Mouse (Mus musculus) embryonic facial prominence, embryonic 13.5 days (tissue): Measurements from ENCODE around the gene Atf4. TPM values are rescaled to one million over a fixed set of nuclear protein-coding genes. Genes with fewer than 3 reads are reported as not detected.
A peak's percentile ranks its signal among the peaks of the same experiment; 100 is the strongest.

Source experiments
- ATAC-seq: fragments of 200-750 bp; cut with Nextera tagmentation; 2 replicates; pipeline ENCODE4 v1.8.0; 2017; ENCODE audit warnings: low read depth; ENCODE audit not compliant: insufficient number of reproducible peaks, insufficient read depth, low FRiP score, low TSS enrichment
- H3K27ac ChIP-seq: fragments of 300-500 bp; sonication (generic); 2 replicates; pipeline ENCODE4 v1.5.1; 2015; ENCODE audit warnings: moderate library complexity, mild to moderate bottlenecking, inconsistent platforms
- H3K27me3 ChIP-seq: fragments of 300-500 bp; sonication (generic); 2 replicates; pipeline ENCODE4 v1.6.1; 2015; ENCODE audit warnings: mild to moderate bottlenecking, inconsistent platforms
- H3K36me3 ChIP-seq: fragments of 300-500 bp; sonication (generic); 2 replicates; pipeline ENCODE4 v1.6.1; 2015; ENCODE audit warnings: mild to moderate bottlenecking, inconsistent platforms
- H3K4me1 ChIP-seq: fragments of 300-500 bp; sonication (generic); 2 replicates; pipeline ENCODE4 v1.6.1; 2015; ENCODE audit warnings: inconsistent platforms
- H3K4me2 ChIP-seq: fragments of 300-500 bp; sonication (generic); 2 replicates; pipeline ENCODE4 v1.6.1; 2015; ENCODE audit warnings: moderate library complexity, mild to moderate bottlenecking, inconsistent platforms
- H3K4me3 ChIP-seq: fragments of 300-500 bp; sonication (generic); 2 replicates; pipeline ENCODE4 v1.5.1; 2015; ENCODE audit warnings: mild to moderate bottlenecking, inconsistent platforms
- H3K9ac ChIP-seq: fragments of 300-500 bp; sonication (generic); 2 replicates; pipeline ENCODE4 v1.6.1; 2015; ENCODE audit warnings: mild to moderate bottlenecking, inconsistent platforms
- H3K9me3 ChIP-seq: fragments of 300-500 bp; sonication (generic); 2 replicates; pipeline ENCODE4 v1.6.1; 2016; ENCODE audit warnings: inconsistent platforms
- WGBS: fragments of 180-500 bp; shearing (Covaris S2); methylation state at CpG from one replicate; pipeline ENCODE4 v1.1.7; 2015; ENCODE audit warnings: mixed read lengths; 5-methylcytosine and 5-hydroxymethylcytosine counted together
- polyA plus RNA-seq: library from polyadenylated mRNA; unstranded; fragments of >200 nt; fragmentation: Nextera tagmentation; extraction: Ambion mirVana; gene quantifications from 2 replicates; pipeline ENCODE4 v1.2.1, GENCODE M21; 2015

The Atf4 gene
- 115 and 123 TPM in 2 replicates for polyA plus RNA-seq

DNA sequence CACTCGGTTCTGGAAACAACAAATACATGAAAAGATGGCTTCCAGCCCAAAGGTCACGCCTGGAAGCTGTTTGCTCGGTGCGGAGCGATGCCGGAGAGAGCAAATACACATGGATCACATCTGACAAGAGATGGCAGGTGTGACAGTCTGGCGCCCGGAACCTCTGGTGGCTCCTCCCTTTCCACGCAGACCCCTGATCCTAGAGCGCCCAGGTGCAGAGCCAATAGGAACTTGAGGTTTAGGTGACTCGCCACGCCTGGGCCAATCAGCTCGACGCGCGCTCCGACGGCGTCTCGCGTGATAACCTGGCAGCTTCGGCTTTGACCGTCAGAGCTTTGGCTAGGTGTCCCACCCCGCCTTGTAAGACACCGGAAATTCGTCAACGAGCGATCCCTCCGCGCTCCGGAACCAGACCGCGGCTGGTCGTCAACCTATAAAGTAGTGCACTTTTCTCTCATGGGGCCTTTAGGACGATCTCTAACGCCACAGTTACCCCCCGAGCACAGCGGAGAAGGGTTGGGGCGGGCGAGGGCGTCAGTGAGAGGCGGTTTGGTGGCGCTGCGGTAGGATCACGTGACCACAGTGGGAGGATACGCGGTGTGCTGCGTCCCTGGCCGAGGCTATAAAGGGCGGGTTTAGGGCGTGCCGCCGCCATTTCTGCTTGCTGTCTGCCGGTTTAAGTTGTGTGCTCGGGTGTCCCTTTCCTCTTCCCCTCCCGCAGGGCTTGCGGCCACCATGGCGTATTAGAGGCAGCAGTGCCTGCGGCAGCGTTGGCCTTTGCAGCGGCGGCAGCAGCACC lies at the start of gene Atf4:
Gene Atf4, plus strand, starts transcription at position 338 of the 799 bp plus-strand sequence.
- Histone ChIP-seq H3K4me1 (peaks cover 47% of the 10 kb centered on the region), H3K4me2 (peak within 1 kb of the TSS; percentile 95), H3K4me3 (peak within 1 kb of the TSS; percentile 100), H3K36me3 (peaks cover 54% of the 10 kb centered on the region), H3K9me3 (no peaks in the 10 kb centered on the region), H3K9ac (peak within 1 kb of the TSS; percentile 100), H3K27ac (peak within 1 kb of the TSS; percentile 98), H3K27me3 (no peaks in the 10 kb centered on the region)
- WGBS = under 1% methylated on average over 62 of the region's 62 CpGs
- ATAC-seq = peak; percentile 94

- Histone ChIP-seq H3K27ac (no peak overlapping the region), H3K36me3 (peaks cover 19% of the 10 kb centered on the region), H3K27me3 (no peaks in the 10 kb centered on the region), H3K9me3 (no peaks in the 10 kb centered on the region), H3K4me2 (no peak overlapping the region), H3K4me3 (no peak overlapping the region), H3K9ac (no peak overlapping the region), H3K4me1 (peaks cover 25% of the 10 kb centered on the region)
- WGBS = 87% methylated on average over 3 of the region's 3 CpGs
- no peak for ATAC-seq
Observed at GRCm38 (mm10) chr15:80206057-80206565, 48.9 kb upstream of the Atf4 start.

DNA sequence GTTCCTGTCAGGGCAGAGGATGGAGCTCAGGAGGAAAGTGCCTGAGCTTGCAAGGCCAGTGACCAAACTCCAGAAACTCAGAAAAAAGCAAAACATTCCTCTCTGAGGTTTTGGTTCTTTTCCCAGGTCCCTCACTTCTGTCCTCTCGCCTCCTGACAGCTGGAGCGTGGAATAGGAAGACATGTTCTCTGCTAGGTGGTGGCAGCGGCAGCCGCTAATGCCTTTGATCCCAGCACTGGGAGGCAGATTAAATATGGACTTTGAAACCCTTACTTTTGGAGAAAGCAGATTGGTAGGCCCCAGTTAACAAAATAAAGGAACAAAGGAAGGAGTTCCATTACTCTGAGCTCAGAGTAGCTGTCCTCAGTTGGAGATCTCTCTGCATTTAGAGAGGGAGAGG lies 46.5 kb upstream of the Atf4 start:
- H3K4me2 ChIP-seq = no peak overlapping the region
- ATAC-seq = no peak
- H3K36me3 ChIP-seq = peaks cover 43% of the 10 kb centered on the region
- H3K27ac ChIP-seq = peak overlapping the region; percentile 51; the same call in 1 of the 2 replicates
- WGBS = 22% methylated on average over 4 of the region's 4 CpGs
- H3K4me1 ChIP-seq = peaks cover 11% of the 10 kb centered on the region; the same call in 1 of the 2 replicates
- H3K9ac ChIP-seq = no peak overlapping the region
- H3K9me3 ChIP-seq = no peaks in the 10 kb centered on the region
- H3K27me3 ChIP-seq = no peaks in the 10 kb centered on the region
- no peak overlapping the region for H3K4me3 ChIP-seq

GRCm38 (mm10) chr15:80213688-80214087 lies 41.3 kb upstream of the Atf4 start:
- no peak overlapping the region for H3K9ac ChIP-seq
- H3K27ac ChIP-seq = no peak overlapping the region
- H3K36me3 ChIP-seq = peaks cover 44% of the 10 kb centered on the region
- no peaks in the 10 kb centered on the region for H3K27me3 ChIP-seq
- H3K4me3 ChIP-seq = no peak overlapping the region
- H3K9me3 ChIP-seq = no peaks in the 10 kb centered on the region
- H3K4me1 ChIP-seq = peaks cover under 1% of the 10 kb centered on the region; the same call in 1 of the 2 replicates
- H3K4me2 ChIP-seq = no peak overlapping the region
- ATAC-seq = no peak

- no peaks in the 10 kb centered on the region for H3K4me1 ChIP-seq
- peaks cover 39% of the 10 kb centered on the region for H3K36me3 ChIP-seq
- WGBS = 22% methylated on average over 10 of the region's 10 CpGs
- no peak overlapping the region for H3K4me3 ChIP-seq
- H3K4me2 ChIP-seq = no peak overlapping the region
- H3K27me3 ChIP-seq = no peaks in the 10 kb centered on the region
- 0 out of 2 replicates have a peak overlapping the region, but pooled peaks have one; percentile 16 for H3K9ac ChIP-seq
- H3K27ac ChIP-seq = no peak overlapping the region
- no peak for ATAC-seq
- no peaks in the 10 kb centered on the region for H3K9me3 ChIP-seq
Observed at GRCm38 (mm10) chr15:80215716-80216479, 39.1 kb upstream of the Atf4 start.

- peaks cover 34% of the 10 kb centered on the region for H3K36me3 ChIP-seq
- no peak overlapping the region for H3K4me3 ChIP-seq
- WGBS = 62% methylated on average over 9 of the region's 9 CpGs
- H3K27ac ChIP-seq = no peak overlapping the region
- H3K9ac ChIP-seq = no peak overlapping the region
- H3K9me3 ChIP-seq = no peaks in the 10 kb centered on the region
- no peak for ATAC-seq
- H3K4me1 ChIP-seq = no peaks in the 10 kb centered on the region
- no peaks in the 10 kb centered on the region for H3K27me3 ChIP-seq
- no peak overlapping the region for H3K4me2 ChIP-seq
Observed at GRCm38 (mm10) chr15:80216480-80216820, 38.5 kb upstream of the Atf4 start.

DNA sequence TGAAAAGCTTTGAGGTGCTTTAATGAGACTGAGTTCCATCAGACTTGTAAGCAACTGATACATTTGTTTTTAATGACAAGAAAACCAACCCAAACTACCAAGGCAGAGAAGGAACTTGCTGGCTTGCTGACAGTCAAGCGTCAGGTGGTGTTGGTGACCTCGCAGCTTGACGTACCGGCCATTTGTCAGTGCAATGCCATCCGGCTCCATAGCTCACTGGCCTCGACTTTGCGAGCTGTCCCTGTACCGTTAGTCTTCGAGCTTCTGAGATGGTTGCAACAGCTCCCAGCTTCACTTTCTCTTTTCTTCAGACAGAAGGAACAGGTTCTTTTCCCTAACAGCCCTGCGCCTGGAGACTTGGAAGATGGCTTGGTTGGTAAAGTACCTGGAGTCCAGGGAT lies 37.5 kb upstream of the Atf4 start:
- Histone ChIP-seq H3K27ac (no peak overlapping the region), H3K4me2 (no peak overlapping the region), H3K4me1 (no peaks in the 10 kb centered on the region), H3K4me3 (no peak overlapping the region), H3K9ac (no peak overlapping the region), H3K9me3 (no peaks in the 10 kb centered on the region), H3K27me3 (no peaks in the 10 kb centered on the region), H3K36me3 (peaks cover 23% of the 10 kb centered on the region)
- 93% methylated on average over 10 of the region's 10 CpGs for WGBS
- no peak for ATAC-seq

DNA sequence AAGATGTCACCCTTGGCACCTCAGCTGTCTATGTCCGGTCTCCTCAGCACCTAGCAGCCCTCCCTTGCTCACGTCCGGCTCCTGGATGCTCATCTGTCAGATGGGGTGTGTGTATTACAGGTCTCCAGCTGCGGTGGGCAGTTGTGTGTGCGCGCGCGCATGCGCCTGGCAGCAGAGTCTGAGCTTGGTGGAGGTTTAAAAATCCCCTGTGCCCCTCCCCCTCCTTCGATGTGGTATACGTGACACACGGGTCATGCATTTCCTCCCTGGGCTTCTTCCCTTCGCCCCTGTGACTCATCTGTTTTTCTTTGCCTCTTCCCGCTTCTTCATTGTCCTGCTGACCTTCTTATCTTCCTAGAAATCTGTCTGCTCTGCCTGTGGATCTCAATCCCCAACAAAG lies 35.8 kb upstream of the Atf4 start:
- no peak for ATAC-seq
- no peaks in the 10 kb centered on the region for H3K4me1 ChIP-seq
- no peak overlapping the region for H3K4me2 ChIP-seq
- peaks cover 7% of the 10 kb centered on the region for H3K36me3 ChIP-seq
- no peaks in the 10 kb centered on the region for H3K27me3 ChIP-seq
- H3K4me3 ChIP-seq = no peak overlapping the region
- H3K27ac ChIP-seq = no peak overlapping the region
- H3K9me3 ChIP-seq = no peaks in the 10 kb centered on the region
- 39% methylated on average over 14 of the region's 14 CpGs for WGBS
- H3K9ac ChIP-seq = 0 out of 2 replicates have a peak overlapping the region, but pooled peaks have one; percentile 1

DNA sequence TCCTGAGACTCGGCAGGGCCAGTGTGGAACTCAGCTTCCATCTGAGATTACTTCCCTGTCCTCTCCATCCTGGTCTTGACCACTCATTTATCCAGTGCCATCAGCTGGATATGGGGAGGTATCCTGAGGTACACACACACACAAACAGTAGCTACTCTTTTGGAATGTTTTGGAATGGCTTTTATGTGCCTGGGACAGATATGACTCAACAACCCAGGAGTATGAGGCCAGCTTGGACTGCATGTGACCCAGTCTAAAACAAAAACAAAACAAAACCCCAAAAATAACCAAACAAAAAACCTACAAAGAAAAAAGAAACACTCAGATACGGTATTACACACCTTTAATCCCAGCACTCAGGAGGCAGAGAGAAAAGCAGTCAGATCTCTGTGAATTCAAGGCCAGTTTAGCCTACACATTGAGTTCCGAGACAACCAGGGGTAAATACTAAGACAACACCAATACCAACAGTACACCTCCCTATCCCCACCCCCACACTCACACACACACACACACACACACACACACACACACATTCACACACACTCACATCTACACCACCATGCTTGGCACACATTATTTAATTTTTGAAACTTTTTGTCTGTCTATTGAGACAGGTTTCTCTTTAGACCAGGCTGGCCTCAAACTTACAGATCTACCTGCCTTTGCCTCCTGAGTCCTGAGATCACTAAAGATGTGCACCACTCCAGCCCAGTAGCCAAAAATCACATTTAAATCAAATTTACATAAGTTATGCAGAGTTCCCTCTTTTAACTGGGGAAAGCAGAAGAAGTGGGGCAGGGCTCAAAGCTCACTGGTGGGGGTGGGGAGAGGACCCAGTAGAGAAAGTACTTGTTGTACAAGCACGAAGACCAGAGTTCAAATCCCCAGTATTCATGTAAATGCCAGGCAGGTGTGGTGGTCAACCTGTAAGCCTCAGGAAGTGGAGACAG lies 35.0 kb upstream of the Atf4 start:
- H3K4me2 ChIP-seq = no peak overlapping the region
- 78% methylated on average over 4 of the region's 4 CpGs for WGBS
- no peak for ATAC-seq

GRCm38 (mm10) chr15:80221031-80221430 lies 34.0 kb upstream of the Atf4 start:
- Histone ChIP-seq H3K36me3 (no peaks in the 10 kb centered on the region), H3K4me1 (no peaks in the 10 kb centered on the region), H3K4me2 (no peak overlapping the region), H3K9ac (no peak overlapping the region), H3K27me3 (no peaks in the 10 kb centered on the region), H3K4me3 (no peak overlapping the region), H3K9me3 (no peaks in the 10 kb centered on the region), H3K27ac (no peak overlapping the region)
- ATAC-seq = no peak
- WGBS = 72% methylated on average over 8 of the region's 8 CpGs

More for the DNA sequence above, 35.0 kb upstream of the Atf4 start:
- Histone ChIP-seq H3K27me3 (no peaks in the 10 kb centered on the region), H3K4me1 (no peaks in the 10 kb centered on the region), H3K9me3 (no peaks in the 10 kb centered on the region), H3K27ac (no peak overlapping the region), H3K4me3 (no peak overlapping the region), H3K9ac (0 out of 2 replicates have a peak overlapping the region, but pooled peaks have one; percentile 1), H3K36me3 (no peaks in the 10 kb centered on the region; the same call in 1 of the 2 replicates)

DNA sequence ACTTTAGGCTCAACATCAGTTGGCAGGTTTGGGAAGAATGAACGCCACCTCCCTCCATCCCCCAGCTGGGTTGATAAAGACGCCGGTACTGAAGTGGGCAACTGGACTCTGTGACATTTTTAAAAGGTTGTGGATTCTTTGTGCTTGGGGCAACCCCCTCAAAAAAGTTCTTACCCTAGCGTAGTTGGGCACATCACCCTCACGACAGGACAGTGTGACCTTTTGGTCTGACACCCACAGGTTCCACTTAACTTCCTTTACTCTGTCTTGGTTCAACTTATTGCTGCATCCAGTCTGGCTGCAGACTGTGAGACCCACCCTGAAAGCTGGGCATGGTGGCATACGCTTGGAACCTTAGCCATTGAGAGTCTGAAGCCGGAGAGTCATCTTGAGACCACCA lies 31.2 kb upstream of the Atf4 start:
- 89% methylated on average over 7 of the region's 7 CpGs for WGBS
- no peak overlapping the region for H3K4me3 ChIP-seq
- H3K9ac ChIP-seq = no peak overlapping the region
- H3K27me3 ChIP-seq = no peaks in the 10 kb centered on the region
- H3K27ac ChIP-seq = no peak overlapping the region
- no peaks in the 10 kb centered on the region for H3K36me3 ChIP-seq
- no peak overlapping the region for H3K4me2 ChIP-seq
- H3K4me1 ChIP-seq = no peaks in the 10 kb centered on the region
- no peak for ATAC-seq
- H3K9me3 ChIP-seq = no peaks in the 10 kb centered on the region
